Mouse (Mus musculus) olfactory bulb, adult 2 months (tissue): Measurements from ENCODE around the gene Mgat2.

ENCODE experiments used
- CTCF ChIP-seq: fragments of 200-500 bp; IDR thresholded peaks from 2 replicates; pipeline ENCODE4 v1.5.1; 2012; ENCODE audit warnings: low read depth, mild to moderate bottlenecking, low read length, moderate library complexity; ENCODE audit not compliant: insufficient read depth
- POLR2A ChIP-seq: fragments of 200-500 bp; IDR thresholded peaks from 2 replicates; pipeline ENCODE4 v1.6.1; 2012; ENCODE audit warnings: mild to moderate bottlenecking, low read depth, low read length, moderate library complexity; ENCODE audit not compliant: insufficient read depth

- TF ChIP-seq CTCF = no peak
- no peak for TF ChIP-seq POLR2A
Measured at GRCm38 (mm10) chr12:69216587-69216986, 32.6 kb downstream of the Mgat2 start.
